Mouse (Mus musculus) fibroblast of lung, adult 2 months (primary cell): ENCODE data around the gene Ern2.

Experiments
- DNase-seq: peaks from one replicate; pipeline ENCODE4 v3.0.0-alpha.2; 2011; ENCODE audit warnings: low read depth

Gene Ern2

GRCm38 (mm10) chr7:122158915-122159902 lies 26.8 kb downstream of the Ern2 start, which contains the start of gene Plk1:
Gene Plk1, plus strand, starts transcription at chr7:122159439.
- DNase-seq, result peak; percentile 62

GRCm38 (mm10) chr7:122158488-122158887 lies 27.5 kb downstream of the Ern2 start:
- DNase-seq, result no peak

- no peak for DNase-seq
Observed at GRCm38 (mm10) chr7:122152473-122152872, 33.5 kb downstream of the Ern2 start.

GRCm38 (mm10) chr7:122140991-122141390 lies 45.0 kb downstream of the Ern2 start:
- DNase-seq, result no peak

- DNase-seq, result no peak
Observed at GRCm38 (mm10) chr7:122138190-122138589, 47.8 kb downstream of the Ern2 start.

- no peak for DNase-seq
Observed at GRCm38 (mm10) chr7:122137071-122137470, 48.9 kb downstream of the Ern2 start.

- DNase-seq, result no peak
Observed at GRCm38 (mm10) chr7:122135070-122135469, 50.9 kb downstream of the Ern2 start.

- DNase-seq, result no peak
Observed at GRCm38 (mm10) chr7:122133338-122133625, 52.7 kb downstream of the Ern2 start.

GRCm38 (mm10) chr7:122132497-122133337 lies 53.3 kb downstream of the Ern2 start, which contains the start of the genes Palb2 and Dctn5:
Gene Palb2, minus strand, starts transcription at chr7:122132985.
Gene Dctn5, plus strand, starts transcription at chr7:122133041.
- peak; percentile 93 for DNase-seq

GRCm38 (mm10) chr7:122131834-122132233 lies 54.2 kb downstream of the Ern2 start:
- no peak for DNase-seq

GRCm38 (mm10) chr7:122126946-122127345 lies 59.1 kb downstream of the Ern2 start:
- DNase-seq, result no peak

- DNase-seq, result no peak
Observed at GRCm38 (mm10) chr7:122125636-122126035, 60.4 kb downstream of the Ern2 start.

GRCm38 (mm10) chr7:122123518-122123917 lies 62.5 kb downstream of the Ern2 start:
- no peak for DNase-seq
